Mouse (Mus musculus) frontal cortex, adult 2 months (tissue): ENCODE data around the gene Zrsr1. TPM values are rescaled to one million over a fixed set of nuclear protein-coding genes. Genes with fewer than 3 reads are reported as not detected.

Experiments
- DNase-seq, 2 experiments: peaks; one replicate each; pipeline ENCODE4 v3.0.0; 2022; ENCODE audit warnings: low spot score in 1 of 2; ENCODE audit errors: extremely low spot score in 1 of 2
- polyA plus RNA-seq: library from polyadenylated mRNA; depleted of rRNA; stranded (reverse); fragments of >200 nt; gene quantifications from 2 replicates; pipeline ENCODE4 v1.2.3, GENCODE M21; 2012

The Zrsr1 gene
- polyA plus RNA-seq, 1 experiment = 59.0 TPM

DNA sequence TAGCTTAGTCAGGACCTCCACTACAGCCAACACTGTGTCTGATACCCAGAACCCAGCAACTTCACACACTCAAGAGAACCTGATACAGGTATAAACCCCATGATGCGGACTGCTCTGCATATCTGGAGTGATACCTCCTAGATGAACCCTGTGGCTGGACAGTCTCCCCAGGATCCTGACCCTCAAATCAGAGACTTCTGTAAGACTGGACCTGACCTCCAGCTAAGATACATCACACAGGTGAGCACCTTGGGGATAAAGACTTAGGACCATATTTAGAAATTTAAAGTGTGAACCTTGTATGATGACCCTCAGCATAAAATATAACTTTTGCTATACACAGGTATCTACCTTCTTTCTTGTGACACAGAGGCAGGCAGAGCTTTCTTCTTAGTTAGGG, 1.3 kb upstream of the Zrsr1 start:
- DNase-seq = no peak

- DNase-seq = peak; percentile 70 to 87
These were observed 1.1 kb downstream of the Zrsr1 start for GRCm38 (mm10) chr11:22972746-22973526.

GRCm38 (mm10) chr11:22973599-22973998, 1.8 kb downstream of the Zrsr1 start:
- DNase-seq = peak in 1 of 2 experiments; percentile 57

GRCm38 (mm10) chr11:22978215-22978614, 6.4 kb downstream of the Zrsr1 start:
- no peak for DNase-seq

DNA sequence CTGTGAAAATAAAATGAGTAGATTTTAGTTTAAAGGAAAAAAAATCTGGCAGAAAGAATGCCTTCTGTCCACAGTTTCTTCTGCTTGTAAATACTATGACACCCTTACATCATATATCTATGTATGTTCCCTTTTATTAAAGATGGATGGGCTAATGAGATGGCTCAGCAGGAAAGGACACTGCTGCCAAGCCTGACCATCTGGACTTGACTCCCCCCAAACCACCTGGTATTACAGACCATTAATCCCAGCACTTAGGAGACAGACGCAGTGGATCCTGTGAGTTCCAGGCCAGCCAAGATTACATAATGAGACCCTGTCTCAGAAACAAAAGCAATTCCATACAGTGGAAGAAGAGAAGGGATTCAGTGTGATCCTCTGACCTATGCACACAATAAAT, 6.9 kb downstream of the Zrsr1 start:
- no peak for DNase-seq

DNA sequence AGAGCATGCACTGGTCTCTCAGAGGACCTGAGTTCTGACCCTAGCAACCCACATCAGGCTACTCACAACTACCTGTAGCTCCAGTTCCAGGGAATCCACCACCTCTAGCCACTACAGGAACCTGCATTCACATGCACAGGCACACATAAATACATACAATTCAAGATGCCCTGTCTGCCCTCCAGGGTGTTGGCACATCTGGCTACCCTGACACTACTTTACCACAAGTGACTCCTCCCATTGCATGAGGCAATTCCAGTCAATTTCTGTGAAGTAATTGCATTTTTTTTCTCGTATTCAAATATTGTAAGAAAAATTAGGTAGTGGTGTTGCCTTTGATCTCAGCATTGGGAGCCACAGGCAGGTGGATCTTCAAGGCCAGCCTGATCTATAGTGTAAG, 7.4 kb downstream of the Zrsr1 start:
- no peak for DNase-seq

DNA sequence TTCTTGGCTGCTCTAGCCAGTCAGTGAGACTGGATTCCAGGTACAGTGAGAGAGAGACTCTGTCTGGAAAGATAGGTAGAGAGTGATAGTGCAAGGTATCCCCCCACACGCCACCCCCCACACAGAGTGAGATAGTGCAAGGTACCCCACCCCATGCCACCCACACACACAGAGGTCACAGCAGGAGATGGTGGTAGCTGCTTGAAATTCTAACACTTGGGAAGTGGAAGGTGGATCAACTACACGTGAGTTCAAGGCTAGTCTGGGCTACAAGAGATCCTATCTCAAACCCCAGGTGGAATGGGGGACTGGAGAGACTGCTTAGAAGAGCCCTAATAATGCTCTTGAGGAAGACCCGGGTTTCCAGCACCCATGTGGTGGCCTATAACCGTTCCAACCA, 9.2 kb downstream of the Zrsr1 start:
- DNase-seq = no peak

- DNase-seq = no peak
These were observed 9.7 kb downstream of the Zrsr1 start for GRCm38 (mm10) chr11:22981543-22981950.

DNA sequence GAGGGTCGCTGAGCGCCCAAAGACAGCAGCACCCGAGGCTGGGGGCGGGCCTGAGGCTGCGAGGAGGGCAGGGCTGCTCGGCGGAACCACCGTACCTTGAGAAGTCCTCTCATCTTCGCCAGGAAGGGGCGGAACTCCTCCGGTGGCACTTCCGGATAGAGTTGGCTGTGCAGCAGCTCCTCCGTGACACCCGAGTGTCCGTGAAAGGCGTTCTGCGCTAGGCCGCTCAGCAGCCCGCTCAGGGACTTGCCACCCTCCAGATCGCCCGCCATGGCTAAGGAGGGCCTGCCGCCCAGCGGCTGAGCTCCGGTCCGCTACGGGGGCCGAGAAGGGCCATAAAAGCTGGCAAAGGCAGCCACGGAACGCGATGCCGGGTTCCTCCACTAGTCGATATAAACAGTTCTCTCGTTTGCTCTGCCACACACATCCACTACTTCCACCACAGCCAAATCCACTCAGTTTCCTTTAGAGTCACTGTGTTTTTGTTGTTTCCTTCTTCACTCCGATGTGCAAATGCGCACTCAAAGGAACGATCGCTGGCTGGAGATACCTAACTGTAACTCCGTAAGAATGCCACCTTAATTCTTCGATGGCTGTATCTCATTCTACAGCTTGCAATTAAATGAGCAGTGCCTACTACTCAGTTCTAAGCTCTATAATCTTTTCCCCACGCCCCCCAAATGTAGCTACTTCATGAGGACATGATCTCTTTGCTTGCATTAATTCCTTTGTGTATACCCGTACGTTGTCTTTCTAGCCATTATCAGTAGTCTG, 10.4 kb downstream of the Zrsr1 start, which contains the start of the genes Gm28048 and Commd1:
Gene Gm28048 (minus strand): TSS at position 107 of the 774 bp plus-strand sequence.
Gene Commd1 (minus strand): TSS at position 399 of the 774 bp plus-strand sequence.
- DNase-seq = peak; percentile 86 to 97

GRCm38 (mm10) chr11:22982846-22983245, 11.0 kb downstream of the Zrsr1 start:
- no peak for DNase-seq

- no peak for DNase-seq
These were observed 13.7 kb downstream of the Zrsr1 start for GRCm38 (mm10) chr11:22985510-22985909.

- peak in 1 of 2 experiments; percentile 88 for DNase-seq
These were observed 15.6 kb downstream of the Zrsr1 start for GRCm38 (mm10) chr11:22987357-22987756.

DNA sequence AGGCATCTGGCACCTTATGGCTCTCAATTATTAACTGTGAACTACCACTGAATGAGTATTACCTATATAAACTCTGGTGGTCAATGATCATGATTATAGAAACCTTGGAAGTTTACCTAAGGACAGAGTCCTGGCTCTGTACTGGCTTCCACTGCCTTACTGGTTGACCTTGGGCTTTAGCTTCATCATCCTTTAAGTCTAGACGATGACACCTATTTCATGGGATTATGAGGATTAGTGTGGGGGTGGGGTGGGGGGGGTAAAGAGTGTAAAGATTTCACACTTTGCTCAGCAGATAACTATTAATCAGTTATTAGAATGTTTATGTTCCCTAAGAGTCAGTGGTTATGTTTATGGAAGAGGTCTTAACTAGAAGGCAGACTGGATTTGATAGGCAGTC, 18.0 kb downstream of the Zrsr1 start:
- no peak for DNase-seq

GRCm38 (mm10) chr11:22990393-22991126, 18.8 kb downstream of the Zrsr1 start, which contains the start of gene Cct4:
Cct4 (plus strand) TSS chr11:22990519.
- peak; percentile 87 to 94 for DNase-seq

- no peak for DNase-seq
These were observed 19.5 kb downstream of the Zrsr1 start for GRCm38 (mm10) chr11:22991218-22991835.

GRCm38 (mm10) chr11:22994271-22994670, 22.5 kb downstream of the Zrsr1 start:
- DNase-seq = no peak

DNA sequence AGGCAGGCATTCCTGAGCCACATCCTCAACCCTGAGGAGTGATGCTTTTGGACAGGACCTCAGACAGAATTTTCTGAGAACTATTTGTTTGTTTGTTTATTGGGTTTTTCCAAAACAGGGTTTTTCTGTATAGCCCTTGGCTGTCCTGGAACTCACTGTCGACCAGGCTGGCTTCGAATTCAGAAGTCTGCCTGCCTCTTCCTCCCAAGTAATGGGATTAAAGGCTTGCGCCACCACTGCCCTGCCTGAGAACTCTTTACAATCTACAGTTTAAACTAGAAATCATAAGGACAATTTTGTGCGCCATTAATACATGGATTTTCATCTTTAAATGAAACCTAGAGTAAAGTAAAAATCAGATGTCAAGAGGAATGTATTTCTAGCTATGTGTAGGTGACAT, 23.7 kb downstream of the Zrsr1 start:
- no peak for DNase-seq

DNA sequence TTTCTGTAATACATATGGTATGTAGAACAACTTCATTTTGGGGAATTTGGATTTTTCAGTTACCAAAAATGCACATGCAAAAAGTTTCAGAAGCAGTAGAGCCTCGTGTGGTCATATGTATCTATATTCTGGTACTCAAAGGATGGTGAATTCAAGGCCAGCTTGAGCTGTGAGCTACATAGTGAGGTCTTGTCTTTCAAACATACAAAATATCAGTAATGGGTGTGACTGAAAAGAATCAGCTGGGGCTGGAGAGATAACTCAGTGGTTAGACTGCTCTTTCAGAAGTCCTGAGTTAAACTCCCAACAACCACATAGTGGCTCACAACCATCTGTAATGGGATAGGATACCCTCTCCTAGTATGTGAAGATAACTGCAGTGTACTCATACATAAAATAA, 26.5 kb downstream of the Zrsr1 start:
- no peak for DNase-seq

GRCm38 (mm10) chr11:23005276-23005675, 33.5 kb downstream of the Zrsr1 start:
- DNase-seq = no peak

- no peak for DNase-seq
These were observed 35.3 kb downstream of the Zrsr1 start for GRCm38 (mm10) chr11:23007166-23007480.
